Mouse (Mus musculus): ENCODE measurements around the gene Mfsd4b2. TPM values are rescaled to one million over a fixed set of nuclear protein-coding genes. Genes with fewer than 3 reads are reported as not detected.

The Mfsd4b2 gene
- total and polyA plus RNA-seq, 3 experiments = not detected

Other genes starting within 250 kb of the Mfsd4b2 start
- gene Rev3l, start 194.8 kb downstream of the Mfsd4b2 start, total RNA-seq (2012; rRNA removed) = 10.5 and 11.0 TPM in 2 replicates
- 18.0 and 19.9 TPM in 2 replicates for gene Rev3l, start 194.8 kb downstream of the Mfsd4b2 start, total RNA-seq (2014; rRNA removed)
- 13.4 and 13.9 TPM in 2 replicates for gene Rev3l, start 194.8 kb downstream of the Mfsd4b2 start, polyA plus RNA-seq (2012; ENCODE audit: insufficient read length, low read depth)
- 1.1 and 1.7 TPM in 2 replicates for gene Mfsd4b4, start 27.7 kb downstream of the Mfsd4b2 start, total RNA-seq (2012; rRNA removed)
- gene Mfsd4b4, start 27.7 kb downstream of the Mfsd4b2 start, total RNA-seq (2014; rRNA removed) = 3.5 and 3.8 TPM in 2 replicates
- 1.9 and 2.1 TPM in 2 replicates for gene Mfsd4b4, start 27.7 kb downstream of the Mfsd4b2 start, polyA plus RNA-seq (2012; ENCODE audit: insufficient read length, low read depth)
- not detected in 2 replicates for gene Mfsd4b3, start 33.2 kb upstream of the Mfsd4b2 start, total RNA-seq (2012; rRNA removed)
- not detected in 2 replicates for gene Mfsd4b3, start 33.2 kb upstream of the Mfsd4b2 start, total RNA-seq (2014; rRNA removed)
- gene Mfsd4b3, start 33.2 kb upstream of the Mfsd4b2 start, polyA plus RNA-seq (2012; ENCODE audit: insufficient read length, low read depth) = not detected in 2 replicates
- gene Mfsd4b5, start 59.7 kb upstream of the Mfsd4b2 start, total RNA-seq (2012; rRNA removed) = not detected in 2 replicates
- not detected in 2 replicates for gene Mfsd4b5, start 59.7 kb upstream of the Mfsd4b2 start, total RNA-seq (2014; rRNA removed)
- not detected in 2 replicates for gene Mfsd4b5, start 59.7 kb upstream of the Mfsd4b2 start, polyA plus RNA-seq (2012; ENCODE audit: insufficient read length, low read depth)
- gene Mfsd4b1, start 98.3 kb upstream of the Mfsd4b2 start, total RNA-seq (2012; rRNA removed) = 0.04 TPM in 1 of 2 replicates, not detected in the other
- not detected in 2 replicates for gene Mfsd4b1, start 98.3 kb upstream of the Mfsd4b2 start, total RNA-seq (2014; rRNA removed)
- not detected in 2 replicates for gene Mfsd4b1, start 98.3 kb upstream of the Mfsd4b2 start, polyA plus RNA-seq (2012; ENCODE audit: insufficient read length, low read depth)
- 10.4 TPM in 2 replicates for gene Slc16a10, start 215.3 kb upstream of the Mfsd4b2 start, total RNA-seq (2012; rRNA removed)
- 4.5 TPM in 2 replicates for gene Slc16a10, start 215.3 kb upstream of the Mfsd4b2 start, total RNA-seq (2014; rRNA removed)
- 3.5 and 4.1 TPM in 2 replicates for gene Slc16a10, start 215.3 kb upstream of the Mfsd4b2 start, polyA plus RNA-seq (2012; ENCODE audit: insufficient read length, low read depth)

Data from CH12.LX (cell line).